Mouse (Mus musculus) forebrain, postnatal 0 days (tissue): ENCODE data around the gene Atp5j. TPM values are rescaled to one million over a fixed set of nuclear protein-coding genes. Genes with fewer than 3 reads are reported as not detected.

Experiments used
- ATAC-seq: fragments of 200-750 bp; cut with Nextera tagmentation; 2 replicates; pipeline ENCODE4 v1.8.0; 2017; ENCODE audit warnings: mild to moderate bottlenecking, moderate library complexity
- DNase-seq: peaks from one replicate; pipeline ENCODE4 v3.0.0-alpha.2; 2015
- H3K27ac ChIP-seq: fragments of 300-500 bp; sonication (generic); 2 replicates; pipeline ENCODE4 v1.5.1; 2014; ENCODE audit warnings: low read depth, mild to moderate bottlenecking, antibody characterized with exemption, low read length, moderate library complexity, mixed read lengths
- H3K27me3 ChIP-seq: fragments of 300-500 bp; sonication (generic); 2 replicates; pipeline ENCODE4 v1.6.1; 2014; ENCODE audit warnings: mild to moderate bottlenecking, low read length, mixed read lengths; ENCODE audit not compliant: insufficient read depth
- H3K36me3 ChIP-seq: fragments of 300-500 bp; sonication (generic); 2 replicates; pipeline ENCODE4 v1.6.1; 2014; ENCODE audit warnings: mild to moderate bottlenecking, moderate library complexity; ENCODE audit not compliant: insufficient read depth
- H3K4me1 ChIP-seq: fragments of 300-500 bp; sonication (generic); 2 replicates; pipeline ENCODE4 v1.6.1; 2014; ENCODE audit warnings: antibody characterized with exemption; ENCODE audit not compliant: insufficient read depth
- H3K4me2 ChIP-seq: fragments of 300-500 bp; sonication (generic); 2 replicates; pipeline ENCODE4 v1.6.1; 2014; ENCODE audit warnings: low read depth, mild to moderate bottlenecking, moderate library complexity
- H3K4me3 ChIP-seq: fragments of 300-500 bp; sonication (generic); 2 replicates; pipeline ENCODE4 v1.5.1; 2014; ENCODE audit warnings: low read depth, low read length, mixed read lengths
- H3K9ac ChIP-seq: fragments of 300-500 bp; sonication (generic); 2 replicates; pipeline ENCODE4 v1.6.1; 2014; ENCODE audit warnings: mild to moderate bottlenecking
- H3K9me3 ChIP-seq: fragments of 300-500 bp; sonication (generic); 2 replicates; pipeline ENCODE4 v1.6.1; 2016; ENCODE audit warnings: low read length
- CTCF ChIP-seq: sonication (generic); IDR thresholded peaks from 2 replicates; pipeline ENCODE4 v1.5.1; 2016; ENCODE audit warnings: antibody characterized with exemption, control low read depth, low read depth
- WGBS: fragments of 180-500 bp; shearing (Covaris S2); extraction: QIAGEN DNeasy Blood & Tissue Kit; methylation state at CpG from one replicate; pipeline ENCODE4 v1.1.7; 2014; 5-methylcytosine and 5-hydroxymethylcytosine counted together
- polyA plus RNA-seq: library from polyadenylated mRNA; unstranded; fragments of >200 nt; fragmentation: Nextera tagmentation; extraction: Ambion mirVana; gene quantifications from 2 replicates; pipeline ENCODE4 v1.2.1, GENCODE M21; 2015
- total RNA-seq: library from RNA; depleted of rRNA; stranded (reverse); fragments of >200 nt; gene quantifications from 2 replicates; pipeline ENCODE4 v1.2.3, GENCODE M21; 2014; rRNA removed

Gene Atp5j
- total and polyA plus RNA-seq, 2 experiments from 2014 or later, result 160 to 830 TPM

- Histone ChIP-seq H3K4me3 (no peak overlapping the region), H3K27me3 (no peaks in the 10 kb centered on the region), H3K9ac (no peak overlapping the region), H3K4me1 (peaks cover under 1% of the 10 kb centered on the region; the same call in 1 of the 2 replicates), H3K27ac (no peak overlapping the region), H3K4me2 (no peak overlapping the region), H3K9me3 (0 out of 2 replicates have a peak, but pooled peaks cover 4% of the 10 kb centered on the region), H3K36me3 (no peaks in the 10 kb centered on the region)
- 91% methylated on average over 6 of the region's 6 CpGs for WGBS
- ATAC-seq (no peak), DNase-seq (no peak)
- no peak for TF ChIP-seq CTCF
Observed at GRCm38 (mm10) chr16:84778431-84778830, 57.0 kb downstream of the Atp5j start.

Other genes starting within 250 kb of the Atp5j start
- gene Mrpl39, start 99.9 kb downstream of the Atp5j start, total RNA-seq, result 37.8 and 74.6 TPM in 2 replicates
- 34.5 and 35.4 TPM in 2 replicates for gene Mrpl39, start 99.9 kb downstream of the Atp5j start, polyA plus RNA-seq
- gene Jam2, start 61.5 kb downstream of the Atp5j start, total RNA-seq, result 17.4 and 22.4 TPM in 2 replicates
- gene Jam2, start 61.5 kb downstream of the Atp5j start, polyA plus RNA-seq, result 18.6 and 23.2 TPM in 2 replicates
- 20.7 and 26.8 TPM in 2 replicates for gene Gabpa, start 700 bp downstream of the Atp5j start, total RNA-seq
- 7.9 and 10.5 TPM in 2 replicates for gene Gabpa, start 700 bp downstream of the Atp5j start, polyA plus RNA-seq